Mouse (Mus musculus) bone marrow macrophage, adult 2 months (primary cell): ENCODE data around the gene N4bp1.

ENCODE experiments used
- CTCF ChIP-seq: IDR thresholded peaks from 2 replicates; pipeline ENCODE4 v1.5.1; 2012; ENCODE audit warnings: low read depth, mild to moderate bottlenecking, low read length, moderate library complexity
- POLR2A ChIP-seq: IDR thresholded peaks from 2 replicates; pipeline ENCODE4 v1.6.1; 2012; ENCODE audit warnings: mild to moderate bottlenecking, low read depth, low read length, borderline replicate concordance

- TF ChIP-seq POLR2A (no peak), CTCF (no peak)
Observed at GRCm38 (mm10) chr8:86786498-86786897, 98.6 kb downstream of the N4bp1 start.
